Mouse (Mus musculus): ENCODE results near the gene Lim2.

GRCm38 (mm10) chr7:43447801-43448200 lies 20.3 kb downstream of the Lim2 start:
- no peak for TF ChIP-seq CTCF (IDR thresholded peaks at IDR 0.05; ENCODE audit: low read depth, low read length)
- no peak for TF ChIP-seq TAL1 (conservative IDR thresholded peaks at IDR 0.05; ENCODE audit: low read depth, low read length)
- no peak for TF ChIP-seq GATA1 (IDR thresholded peaks at IDR 0.05; ENCODE audit: borderline replicate concordance, low read length)

Measured in G1E (cell line).